In the genomic region with DNA sequence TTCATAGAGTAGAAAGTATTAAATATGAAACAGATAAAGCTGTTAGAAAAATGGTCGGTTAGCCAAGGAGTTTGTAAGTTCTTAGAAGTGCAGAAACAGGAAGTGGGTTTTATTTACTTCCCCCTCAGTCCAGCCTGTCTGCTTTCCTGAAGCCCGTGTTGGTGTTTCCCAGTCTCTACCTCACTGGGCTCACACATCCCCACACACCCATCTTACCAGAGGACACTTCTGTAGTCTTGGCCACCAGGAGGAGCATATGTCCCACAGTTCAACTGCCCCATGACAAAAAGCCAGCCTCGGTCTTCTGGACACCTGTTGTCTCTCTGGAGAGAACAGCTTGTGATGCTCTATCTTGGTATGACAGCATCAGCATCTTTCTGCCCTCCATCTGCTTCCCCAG, we compare ENCODE assay signal across 10 mouse cellular contexts. TPM values are rescaled to one million over a fixed set of nuclear protein-coding genes. Genes with fewer than 3 reads are reported as not detected.
DNase-seq lines count a peak whose midpoint lies in the region; ATAC-seq and TF ChIP-seq lines count a peak whose summit lies in the region.
"Had no signal": no experiment of that assay in that cellular context is flagged by ENCODE, and none has a peak within 500 bp of the region (broad histone marks: within the 10 kb centered on the region; RNA-seq: fewer than 3 reads in every experiment).

No protein-coding gene starts in this region.

- H3K9me3 ChIP-seq in liver, embryonic 14.5 days (ENCODE audit: control insufficient read depth, low read length): no peaks in the 10 kb centered on the region
- H3K9me3 ChIP-seq in liver, embryonic 12.5 days (replicated peaks): no peaks in the 10 kb centered on the region
- H3K9me3 ChIP-seq: limb, embryonic 13.5 days had no signal

- H3K9ac ChIP-seq in liver, embryonic 14.5 days (replicated peaks): no peak overlapping the region
- no peak overlapping the region for H3K9ac ChIP-seq in liver, embryonic 12.5 days
- H3K9ac ChIP-seq: limb, embryonic 13.5 days had no signal

- 6% methylated on average over 3 of the region's 3 CpGs for WGBS in liver, embryonic 14.5 days (ENCODE audit: insufficient replicate concordance)
- 10% methylated on average over 3 of the region's 3 CpGs for WGBS in liver, embryonic 12.5 days (ENCODE audit: insufficient replicate concordance)

- H3K36me3 ChIP-seq in liver, embryonic 14.5 days (replicated peaks; ENCODE audit: control insufficient read depth, insufficient read depth, low read depth): no peaks in the 10 kb centered on the region
- no peaks in the 10 kb centered on the region for H3K36me3 ChIP-seq in liver, embryonic 12.5 days
- H3K36me3 ChIP-seq: limb, embryonic 13.5 days had no signal

- H3K27ac ChIP-seq in liver, embryonic 14.5 days: no peak overlapping the region
- no peak overlapping the region for H3K27ac ChIP-seq in liver, embryonic 12.5 days
- H3K27ac ChIP-seq: limb, embryonic 13.5 days had no signal

- peak; percentile 67 to 68 for DNase-seq in cerebellum, postnatal 10 days
- DNase-seq in cerebellum, adult 11-12 months: no peak
- no peak for DNase-seq in liver, embryonic 14.5 days (ENCODE audit: low read depth in 3 of 3, low spot score in 3 of 3)
- DNase-seq in R1 (ENCODE audit: low read depth, low spot score): peak; percentile 21
- DNase-seq in monocyte, adult 2 months (ENCODE audit: low read depth in 1 of 2, low spot score in 2 of 2): peak; percentile 10 to 14
- no peak for DNase-seq in heart, adult 9 months (ENCODE audit: low spot score in 2 of 2)
- DNase-seq in heart, adult 11 months: no peak
- DNase-seq: adrenal gland, adult 8-10 months had no signal

- no peaks in the 10 kb centered on the region for H3K4me1 ChIP-seq in liver, embryonic 14.5 days (replicated peaks; ENCODE audit: control insufficient read depth in 2 of 2, insufficient read depth in 2 of 2, low read length in 1 of 2)
- H3K4me1 ChIP-seq in liver, embryonic 12.5 days: no peaks in the 10 kb centered on the region
- H3K4me1 ChIP-seq: limb, embryonic 13.5 days had no signal

- H3K4me3 ChIP-seq in liver, embryonic 14.5 days (ENCODE audit: insufficient read depth in 1 of 2, low read depth in 2 of 2, low read length in 2 of 2): no peak overlapping the region
- no peak overlapping the region for H3K4me3 ChIP-seq in liver, embryonic 12.5 days
- H3K4me3 ChIP-seq: limb, embryonic 13.5 days had no signal

- TF ChIP-seq EP300 in liver, embryonic 14.5 days (IDR thresholded peaks at IDR 0.05; ENCODE audit: low read depth): no peak

- no peak for ATAC-seq in liver, embryonic 14.5 days (ENCODE audit: insufficient read depth)
- ATAC-seq in liver, embryonic 12.5 days: no peak

- no peak overlapping the region for H3K4me2 ChIP-seq in liver, embryonic 14.5 days (ENCODE audit: low read depth)
- no peak overlapping the region for H3K4me2 ChIP-seq in liver, embryonic 12.5 days
- H3K4me2 ChIP-seq: limb, embryonic 13.5 days had no signal

- TF ChIP-seq CTCF in liver, embryonic 14.5 days (IDR thresholded peaks at IDR 0.05; ENCODE audit: low read depth): peak; percentile 39; the same call in 1 of the 2 replicates

- peaks cover 11% of the 10 kb centered on the region for H3K27me3 ChIP-seq in liver, embryonic 14.5 days (ENCODE audit: control insufficient read depth, insufficient read depth, low read length)
- H3K27me3 ChIP-seq in liver, embryonic 12.5 days (replicated peaks): peaks cover 47% of the 10 kb centered on the region

RNA-seq across cellular contexts. Expression of a gene that starts 49.0 kb away (rescaled TPM):
- polyA plus RNA-seq in liver, embryonic 14.5 days (2012; rRNA removed): 10.3 and 11.1 TPM in 2 replicates
- 6.4 and 7.5 TPM in 2 replicates for polyA plus RNA-seq in liver, embryonic 14.5 days (2014; fragmentation: Nextera tagmentation; extraction: Ambion mirVana)
- polyA plus RNA-seq in liver, embryonic 12.5 days (2016; fragmentation: Nextera tagmentation; extraction: Ambion mirVana): 12.1 and 13.6 TPM in 2 replicates

Comparison
In these comparisons a context has a peak if more than half of its experiments do, and no peak if none do; other contexts are left out.
1. DNase-seq: peak in cerebellum, postnatal 10 days (2 of 2), R1 (single experiment) and monocyte, adult 2 months (2 of 2); none in cerebellum, adult 11-12 months (single experiment), liver, embryonic 14.5 days (0 of 3), heart, adult 9 months (0 of 2) and heart, adult 11 months (single experiment).